Mouse (Mus musculus) neural tube, embryonic 14.5 days (tissue): ENCODE results near the gene Nckap1l. TPM values are rescaled to one million over a fixed set of nuclear protein-coding genes. Genes with fewer than 3 reads are reported as not detected.

Experiments
- ATAC-seq: fragments of 200-750 bp; cut with Nextera tagmentation; 2 replicates; pipeline ENCODE4 v1.8.0; 2017; ENCODE audit warnings: low read depth, mild to moderate bottlenecking, moderate TSS enrichment, moderate library complexity
- H3K27ac ChIP-seq: fragments of 300-500 bp; sonication (generic); 2 replicates; pipeline ENCODE4 v1.5.1; 2014; ENCODE audit warnings: low read depth, mild to moderate bottlenecking, control low read depth, low read length, moderate library complexity, mixed read lengths
- H3K27me3 ChIP-seq: fragments of 300-500 bp; sonication (generic); 2 replicates; pipeline ENCODE4 v1.6.1; 2014; ENCODE audit warnings: low read length; ENCODE audit not compliant: control insufficient read depth, insufficient read depth
- H3K36me3 ChIP-seq: fragments of 300-500 bp; sonication (generic); 2 replicates; pipeline ENCODE4 v1.6.1; 2014; ENCODE audit warnings: low read length, mixed read lengths; ENCODE audit not compliant: control insufficient read depth, insufficient read depth
- H3K4me1 ChIP-seq: fragments of 300-500 bp; sonication (generic); 2 replicates; pipeline ENCODE4 v1.6.1; 2014; ENCODE audit warnings: low read length; ENCODE audit not compliant: control insufficient read depth, insufficient read depth
- H3K4me2 ChIP-seq: fragments of 300-500 bp; sonication (generic); 2 replicates; pipeline ENCODE4 v1.6.1; 2014; ENCODE audit warnings: mild to moderate bottlenecking, low read depth, low read length, control low read depth
- H3K4me3 ChIP-seq: fragments of 300-500 bp; sonication (generic); 2 replicates; pipeline ENCODE4 v1.5.1; 2014; ENCODE audit warnings: low read depth, low read length, control low read depth, mixed read lengths
- H3K9ac ChIP-seq: fragments of 300-500 bp; sonication (generic); replicated peaks from 2 replicates; pipeline ENCODE4 v1.6.1; 2014; ENCODE audit warnings: low read depth, mild to moderate bottlenecking, control low read depth, low read length, mixed read lengths
- H3K9me3 ChIP-seq: fragments of 300-500 bp; sonication (generic); 2 replicates; pipeline ENCODE4 v1.6.1; 2016; ENCODE audit warnings: low read length; ENCODE audit not compliant: control insufficient read depth
- WGBS: fragments of 180-500 bp; shearing (Covaris S2); extraction: QIAGEN DNeasy Blood & Tissue Kit; methylation state at CpG from one replicate; pipeline ENCODE4 v1.1.7; 2014; 5-methylcytosine and 5-hydroxymethylcytosine counted together
- polyA plus RNA-seq: library from polyadenylated mRNA; unstranded; fragments of >200 nt; fragmentation: Nextera tagmentation; extraction: Ambion mirVana; gene quantifications from 2 replicates; pipeline ENCODE4 v1.2.1, GENCODE M21; 2014

Gene Nckap1l
- polyA plus RNA-seq, 1 experiment from 2014 or later, result 1.5 TPM

GRCm38 (mm10) chr15:103540646-103541045, 87.1 kb downstream of the Nckap1l start:
- no peak overlapping the region for H3K4me3 ChIP-seq
- no peak for ATAC-seq
- no peak overlapping the region for H3K9ac ChIP-seq
- H3K9me3 ChIP-seq, result no peaks in the 10 kb centered on the region
- no peak overlapping the region for H3K4me2 ChIP-seq
- 50% methylated on average over 1 of the region's 1 CpGs for WGBS
- no peaks in the 10 kb centered on the region for H3K36me3 ChIP-seq
- peaks cover 5% of the 10 kb centered on the region; the same call in 1 of the 2 replicates for H3K4me1 ChIP-seq
- no peaks in the 10 kb centered on the region for H3K27me3 ChIP-seq
- H3K27ac ChIP-seq, result no peak overlapping the region

GRCm38 (mm10) chr15:103542526-103542925, 88.9 kb downstream of the Nckap1l start:
- no peak for ATAC-seq

GRCm38 (mm10) chr15:103547983-103548382, 94.4 kb downstream of the Nckap1l start:
- WGBS, result 89% methylated on average over 3 of the region's 3 CpGs
- Histone ChIP-seq H3K27me3 (no peaks in the 10 kb centered on the region), H3K27ac (no peak overlapping the region), H3K9ac (no peak overlapping the region), H3K9me3 (no peaks in the 10 kb centered on the region), H3K4me1 (no peaks in the 10 kb centered on the region), H3K4me3 (no peak overlapping the region), H3K4me2 (no peak overlapping the region), H3K36me3 (no peaks in the 10 kb centered on the region)
- no peak for ATAC-seq

More at GRCm38 (mm10) chr15:103542526-103542925, 88.9 kb downstream of the Nckap1l start:
- no peaks in the 10 kb centered on the region for H3K4me1 ChIP-seq
- H3K9me3 ChIP-seq, result no peaks in the 10 kb centered on the region
- H3K4me2 ChIP-seq, result no peak overlapping the region
- no peak overlapping the region for H3K9ac ChIP-seq
- no peaks in the 10 kb centered on the region for H3K27me3 ChIP-seq
- no peak overlapping the region for H3K27ac ChIP-seq
- H3K36me3 ChIP-seq, result no peaks in the 10 kb centered on the region
- no peak overlapping the region for H3K4me3 ChIP-seq

Other genes starting within 250 kb of the Nckap1l start
- 132 and 143 TPM in 2 replicates for gene Cbx5, start 214.0 kb upstream of the Nckap1l start, polyA plus RNA-seq
- 635 and 713 TPM in 2 replicates for gene Hnrnpa1, start 213.4 kb upstream of the Nckap1l start, polyA plus RNA-seq
- gene Nfe2, start 195.4 kb upstream of the Nckap1l start, polyA plus RNA-seq, result 1.9 and 2.0 TPM in 2 replicates
- 195 and 216 TPM in 2 replicates for gene Copz1, start 181.1 kb upstream of the Nckap1l start, polyA plus RNA-seq
- 0.35 and 0.40 TPM in 2 replicates for gene Gpr84, start 143.2 kb upstream of the Nckap1l start, polyA plus RNA-seq
- 19.2 and 20.7 TPM in 2 replicates for gene Zfp385a, start 113.7 kb upstream of the Nckap1l start, polyA plus RNA-seq
- 3.8 and 7.4 TPM in 2 replicates for gene Itga5, start 87.0 kb upstream of the Nckap1l start, polyA plus RNA-seq
- gene Gtsf1, start 23.3 kb upstream of the Nckap1l start, polyA plus RNA-seq, result not detected in 2 replicates
- gene Gtsf2, start 5.3 kb upstream of the Nckap1l start, polyA plus RNA-seq, result not detected in 2 replicates
- gene Pde1b, start 49.2 kb downstream of the Nckap1l start, polyA plus RNA-seq, result 99.0 and 99.6 TPM in 2 replicates
- gene Ppp1r1a, start 84.2 kb downstream of the Nckap1l start, polyA plus RNA-seq, result 98.6 and 110 TPM in 2 replicates
- gene Glycam1, start 111.3 kb downstream of the Nckap1l start, polyA plus RNA-seq, result not detected in 2 replicates